Mouse (Mus musculus): Measurements from ENCODE around the gene Pyroxd2. TPM values are rescaled to one million over a fixed set of nuclear protein-coding genes. Genes with fewer than 3 reads are reported as not detected.
"Not testable (repeated sequence)": the region's sequence is repeated elsewhere in the genome, so short reads cannot be mapped to it uniquely, and the experiment has no call there.

Pyroxd2 gene
- total RNA-seq, 2 experiments from 2014 or later: 5.5 to 7.3 TPM

- peak in 1 of 2 experiments; percentile 21 for DNase-seq (ENCODE audit: low spot score in 2 of 2)
Observed at GRCm38 (mm10) chr19:42697336-42697735, 55.2 kb downstream of the Pyroxd2 start.

- DNase-seq (ENCODE audit: low spot score in 2 of 2): no peak
Observed at GRCm38 (mm10) chr19:42690256-42690655, 62.3 kb downstream of the Pyroxd2 start.

- DNase-seq (ENCODE audit: low spot score in 2 of 2): no peak
Observed at GRCm38 (mm10) chr19:42689786-42690185, 62.8 kb downstream of the Pyroxd2 start.

DNA sequence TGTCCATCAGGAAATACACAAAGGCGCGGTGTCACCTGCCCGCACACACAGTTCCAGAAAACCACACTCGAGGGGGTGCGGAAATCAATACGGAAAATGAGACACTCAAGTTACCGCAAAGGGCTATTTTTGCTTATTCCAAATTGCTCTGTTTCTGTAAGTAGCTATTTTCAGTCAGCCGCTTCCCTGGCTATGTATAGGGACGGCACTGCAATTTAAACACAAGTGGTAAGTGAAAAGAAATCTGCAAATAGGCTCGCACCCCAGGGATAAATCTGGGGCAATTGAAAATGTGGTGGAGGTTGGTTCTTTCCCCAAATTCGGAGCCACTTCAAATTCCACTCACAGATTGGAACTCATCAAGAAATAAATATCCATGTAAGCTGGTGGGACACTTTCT is 63.3 kb downstream of the Pyroxd2 start:
- DNase-seq (ENCODE audit: low spot score in 2 of 2): no peak

GRCm38 (mm10) chr19:42682776-42683175 is 69.8 kb downstream of the Pyroxd2 start:
- DNase-seq (ENCODE audit: low spot score in 2 of 2): not testable (repeated sequence)

GRCm38 (mm10) chr19:42678191-42678590 is 74.4 kb downstream of the Pyroxd2 start:
- no peak for DNase-seq (ENCODE audit: low spot score in 2 of 2)

GRCm38 (mm10) chr19:42677452-42677851 is 75.1 kb downstream of the Pyroxd2 start:
- DNase-seq (ENCODE audit: low spot score in 2 of 2): no peak

DNA sequence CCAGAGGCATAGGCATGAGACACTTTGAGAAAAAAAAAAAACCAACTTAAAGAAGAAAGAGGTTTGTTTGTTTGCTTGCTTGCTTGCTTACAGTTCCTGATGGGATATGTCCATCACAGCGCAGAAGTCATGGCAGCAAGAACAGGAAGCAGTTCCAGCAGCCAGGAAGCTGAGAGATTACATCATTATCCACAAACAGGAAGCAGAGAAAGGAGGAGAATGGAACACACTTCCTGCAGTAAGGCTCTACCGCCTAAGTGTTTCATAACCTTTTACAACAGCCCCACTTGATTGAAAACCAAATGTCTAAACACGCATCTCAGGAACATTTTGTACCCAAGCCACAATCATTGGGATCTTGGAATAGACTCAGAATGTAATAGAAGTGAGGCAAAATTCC is 75.6 kb downstream of the Pyroxd2 start:
- no peak for DNase-seq (ENCODE audit: low spot score in 2 of 2)

Other genes starting within 250 kb of the Pyroxd2 start
- 10 to 100 TPM; 15.0 to 16.7 TPM for gene R3hcc1l, start 234.0 kb downstream of the Pyroxd2 start, total RNA-seq (2021)
- gene Loxl4, start 140.0 kb downstream of the Pyroxd2 start, total RNA-seq (2021): 1 to 10 TPM; 1.5 to 2.4 TPM
- gene Hps1, start 27.2 kb upstream of the Pyroxd2 start, total RNA-seq (2021): 1 to 10 TPM; 7.1 to 8.8 TPM

All from gastrocnemius, postnatal 4 days (tissue).